Mouse (Mus musculus): ENCODE data around the gene Cnpy1.

Gene Cnpy1

GRCm38 (mm10) chr5:28245574-28245973 lies at the start of gene Cnpy1:
Gene Cnpy1, minus strand, starts transcription at chr5:28245806.
- no peak for DNase-seq (ENCODE audit: low spot score in 2 of 2)

- peak; percentile 81 to 88 for DNase-seq (ENCODE audit: low spot score in 2 of 2)
These were observed 48.4 kb upstream of the Cnpy1 start for GRCm38 (mm10) chr5:28293990-28294389.

GRCm38 (mm10) chr5:28292281-28292680 lies 46.7 kb upstream of the Cnpy1 start:
- no peak for DNase-seq (ENCODE audit: low spot score in 2 of 2)

- DNase-seq (ENCODE audit: low spot score in 2 of 2), result no peak
These were observed 45.7 kb upstream of the Cnpy1 start for GRCm38 (mm10) chr5:28291118-28291850.

GRCm38 (mm10) chr5:28290630-28291029 lies 45.0 kb upstream of the Cnpy1 start:
- no peak for DNase-seq (ENCODE audit: low spot score in 2 of 2)

GRCm38 (mm10) chr5:28289111-28289510 lies 43.5 kb upstream of the Cnpy1 start:
- no peak for DNase-seq (ENCODE audit: low spot score in 2 of 2)

- no peak for DNase-seq (ENCODE audit: low spot score in 2 of 2)
These were observed 31.7 kb upstream of the Cnpy1 start for GRCm38 (mm10) chr5:28277279-28277678.

GRCm38 (mm10) chr5:28272836-28273235 lies 27.2 kb upstream of the Cnpy1 start:
- DNase-seq (ENCODE audit: low spot score in 2 of 2), result no peak

- no peak for DNase-seq (ENCODE audit: low spot score in 2 of 2)
These were observed 23.9 kb upstream of the Cnpy1 start for GRCm38 (mm10) chr5:28269469-28269991.

- DNase-seq (ENCODE audit: low spot score in 2 of 2), result no peak
These were observed 22.0 kb upstream of the Cnpy1 start for GRCm38 (mm10) chr5:28267576-28267975.

GRCm38 (mm10) chr5:28265653-28266052 lies 20.0 kb upstream of the Cnpy1 start:
- no peak for DNase-seq (ENCODE audit: low spot score in 2 of 2)

GRCm38 (mm10) chr5:28263852-28264251 lies 18.2 kb upstream of the Cnpy1 start:
- DNase-seq (ENCODE audit: low spot score in 2 of 2), result no peak

- no peak for DNase-seq (ENCODE audit: low spot score in 2 of 2)
These were observed 16.5 kb upstream of the Cnpy1 start for GRCm38 (mm10) chr5:28262070-28262469.

- no peak for DNase-seq (ENCODE audit: low spot score in 2 of 2)
These were observed 14.3 kb upstream of the Cnpy1 start for GRCm38 (mm10) chr5:28259939-28260338.

GRCm38 (mm10) chr5:28259385-28259784 lies 13.8 kb upstream of the Cnpy1 start:
- no peak for DNase-seq (ENCODE audit: low spot score in 2 of 2)

- no peak for DNase-seq (ENCODE audit: low spot score in 2 of 2)
These were observed 12.2 kb upstream of the Cnpy1 start for GRCm38 (mm10) chr5:28257816-28258215.

- no peak for DNase-seq (ENCODE audit: low spot score in 2 of 2)
These were observed 7.4 kb upstream of the Cnpy1 start for GRCm38 (mm10) chr5:28252999-28253398.

- no peak for DNase-seq (ENCODE audit: low spot score in 2 of 2)
These were observed 6.7 kb upstream of the Cnpy1 start for GRCm38 (mm10) chr5:28252260-28252659.

GRCm38 (mm10) chr5:28251211-28251764 lies 5.7 kb upstream of the Cnpy1 start:
- no peak for DNase-seq (ENCODE audit: low spot score in 2 of 2)

- no peak for DNase-seq (ENCODE audit: low spot score in 2 of 2)
These were observed 4.9 kb upstream of the Cnpy1 start for GRCm38 (mm10) chr5:28250479-28250878.

GRCm38 (mm10) chr5:28245121-28245520 lies 485 bp downstream of the Cnpy1 start:
- no peak for DNase-seq (ENCODE audit: low spot score in 2 of 2)

GRCm38 (mm10) chr5:28243501-28244177 lies 2.0 kb downstream of the Cnpy1 start:
- DNase-seq (ENCODE audit: low spot score in 2 of 2), result no peak

GRCm38 (mm10) chr5:28241423-28241822 lies 4.2 kb downstream of the Cnpy1 start:
- peak in 1 of 2 experiments; percentile 11 for DNase-seq (ENCODE audit: low spot score in 2 of 2)
